Mouse (Mus musculus): ENCODE results near the gene Gas2l1. TPM values are rescaled to one million over a fixed set of nuclear protein-coding genes. Genes with fewer than 3 reads are reported as not detected.

Gas2l1 gene
- polyA plus RNA-seq, 1 experiment, result 286 TPM

GRCm38 (mm10) chr11:5075760-5076159, 10.6 kb upstream of the Gas2l1 start:
- no peak for TF ChIP-seq GATA1 (IDR thresholded peaks at IDR 0.05; ENCODE audit: low read length)

GRCm38 (mm10) chr11:5074882-5075281, 9.8 kb upstream of the Gas2l1 start:
- TF ChIP-seq GATA1 (IDR thresholded peaks at IDR 0.05; ENCODE audit: low read length), result no peak

- TF ChIP-seq GATA1 (IDR thresholded peaks at IDR 0.05; ENCODE audit: low read length), result peak; percentile 76
Observed at GRCm38 (mm10) chr11:5068126-5068971, 3.2 kb upstream of the Gas2l1 start.

- TF ChIP-seq GATA1 (IDR thresholded peaks at IDR 0.05; ENCODE audit: low read length), result peak; percentile 81
Observed at GRCm38 (mm10) chr11:5067063-5067462, 1.9 kb upstream of the Gas2l1 start.

- no peak for TF ChIP-seq GATA1 (IDR thresholded peaks at IDR 0.05; ENCODE audit: low read length)
Observed at GRCm38 (mm10) chr11:5064282-5065055, 658 bp downstream of the Gas2l1 start.

- no peak for TF ChIP-seq GATA1 (IDR thresholded peaks at IDR 0.05; ENCODE audit: low read length)
Observed at GRCm38 (mm10) chr11:5063561-5064281, 1.4 kb downstream of the Gas2l1 start.

- no peak for TF ChIP-seq GATA1 (IDR thresholded peaks at IDR 0.05; ENCODE audit: low read length)
Observed at GRCm38 (mm10) chr11:5062860-5063505, 2.1 kb downstream of the Gas2l1 start.

- no peak for TF ChIP-seq GATA1 (IDR thresholded peaks at IDR 0.05; ENCODE audit: low read length)
Observed at GRCm38 (mm10) chr11:5062326-5062725, 2.8 kb downstream of the Gas2l1 start.

GRCm38 (mm10) chr11:5061413-5062139, 3.6 kb downstream of the Gas2l1 start:
- no peak for TF ChIP-seq GATA1 (IDR thresholded peaks at IDR 0.05; ENCODE audit: low read length)

- no peak for TF ChIP-seq GATA1 (IDR thresholded peaks at IDR 0.05; ENCODE audit: low read length)
Observed at GRCm38 (mm10) chr11:5060756-5061412, 4.2 kb downstream of the Gas2l1 start.

- no peak for TF ChIP-seq GATA1 (IDR thresholded peaks at IDR 0.05; ENCODE audit: low read length)
Observed at GRCm38 (mm10) chr11:5059704-5060156, 5.4 kb downstream of the Gas2l1 start.

- TF ChIP-seq GATA1 (IDR thresholded peaks at IDR 0.05; ENCODE audit: low read length), result no peak
Observed at GRCm38 (mm10) chr11:5059230-5059629, 5.9 kb downstream of the Gas2l1 start.

- TF ChIP-seq GATA1 (IDR thresholded peaks at IDR 0.05; ENCODE audit: low read length), result no peak
Observed at GRCm38 (mm10) chr11:5058783-5059182, 6.3 kb downstream of the Gas2l1 start.

Measured in G1E-ER4 (cell line).